Mouse (Mus musculus): Measurements from ENCODE around the gene Vopp1.

Vopp1 gene

GRCm38 (mm10) chr6:57782658-57783057 lies 42.3 kb downstream of the Vopp1 start:
- DNase-seq: no peak

DNA sequence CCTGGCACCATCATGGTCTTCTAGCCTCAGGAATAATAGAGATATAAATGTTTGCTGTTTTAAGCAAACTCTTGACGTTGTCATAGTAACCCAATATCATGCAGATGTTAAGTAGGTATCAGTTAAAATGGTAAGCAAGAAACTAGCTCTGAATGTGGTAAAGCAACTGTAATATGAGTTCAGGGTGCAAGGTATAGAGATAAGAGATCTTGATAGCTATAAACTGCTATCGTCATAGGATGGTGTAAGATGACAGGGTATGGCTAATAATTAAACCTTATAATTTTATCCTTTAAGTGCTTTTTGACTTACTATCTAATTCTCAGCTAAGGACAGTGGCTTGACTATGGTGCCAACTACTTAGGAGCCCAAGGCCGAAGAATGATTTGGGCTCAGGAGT lies 44.6 kb downstream of the Vopp1 start:
- DNase-seq: no peak

DNA sequence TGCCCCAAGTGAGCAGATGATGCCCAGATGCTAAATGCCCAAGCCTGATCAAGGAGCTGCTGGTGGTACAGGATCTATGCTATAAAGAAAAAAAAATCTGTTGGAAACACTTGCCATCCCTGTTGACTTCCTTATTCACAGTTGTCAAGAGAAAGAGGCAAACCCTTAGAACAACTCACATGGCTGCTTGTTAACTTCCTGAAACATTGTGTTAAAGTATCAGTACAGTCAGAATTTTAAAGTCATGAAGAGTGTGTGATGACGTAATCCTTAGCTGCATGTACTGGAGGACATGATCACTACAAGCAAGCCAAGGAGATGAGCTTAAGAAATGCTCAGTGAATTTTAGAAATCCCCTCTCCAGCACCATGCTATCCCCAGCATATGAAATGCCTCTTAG lies 51.2 kb downstream of the Vopp1 start:
- DNase-seq: no peak

- DNase-seq: no peak
Measured at GRCm38 (mm10) chr6:57770467-57771190, 54.3 kb downstream of the Vopp1 start.

GRCm38 (mm10) chr6:57768948-57769525 lies 55.9 kb downstream of the Vopp1 start:
- DNase-seq: no peak

DNA sequence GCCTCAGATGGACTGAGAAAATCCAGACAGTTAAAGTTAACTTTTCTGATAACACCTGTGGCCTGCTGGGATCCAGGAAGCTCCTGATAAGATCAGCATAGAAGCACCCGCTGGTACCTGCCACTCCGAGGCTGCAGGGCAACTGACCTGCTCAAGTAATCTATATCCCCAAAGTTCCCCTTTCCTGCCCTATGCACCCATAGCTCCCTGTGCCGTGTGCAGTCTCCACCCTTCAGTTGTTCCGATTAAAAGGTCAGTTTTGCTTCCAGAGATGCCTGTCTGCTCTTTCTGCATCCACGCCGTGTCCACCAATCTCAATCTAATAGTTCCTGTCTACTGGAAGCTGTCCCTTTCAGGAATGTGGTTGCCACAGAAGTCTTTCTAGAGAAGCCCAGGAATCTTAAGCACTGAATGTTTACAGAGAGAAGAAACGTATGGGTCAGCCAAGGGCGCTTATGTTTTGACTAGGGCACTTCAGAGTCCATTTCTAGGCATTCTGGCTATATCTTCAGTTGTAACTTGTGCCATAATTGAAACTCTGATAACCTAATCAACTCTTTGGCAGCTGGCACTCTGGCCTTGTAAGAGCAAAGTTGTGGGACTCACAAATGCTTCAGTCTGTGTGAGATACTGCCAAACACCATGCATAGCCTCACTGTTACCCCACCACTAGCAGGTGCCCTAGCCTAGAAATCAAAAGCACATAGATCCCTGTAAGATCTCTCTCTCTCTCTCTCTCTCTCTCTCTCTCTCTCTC lies 57.7 kb downstream of the Vopp1 start:
- DNase-seq: no peak

DNA sequence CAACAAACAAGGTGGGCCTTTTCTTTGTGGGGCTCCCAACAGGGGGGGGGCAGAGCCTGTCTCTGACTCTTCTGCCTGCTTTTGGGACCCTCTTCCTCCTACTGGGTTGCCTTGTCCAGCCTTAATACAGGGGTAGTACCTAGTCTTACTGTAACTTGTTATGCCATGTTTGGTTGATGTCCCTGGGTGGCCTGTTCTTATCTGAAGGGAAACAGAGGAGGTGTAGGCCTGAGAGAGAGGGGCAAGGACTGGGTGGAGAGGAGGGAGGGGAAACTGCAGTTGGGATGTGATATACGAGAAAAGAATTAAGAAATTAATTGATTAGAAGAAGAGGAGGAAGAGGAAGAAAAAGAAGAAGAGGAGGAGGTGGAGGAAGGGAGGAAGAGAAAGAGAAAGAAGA lies 58.7 kb downstream of the Vopp1 start:
- DNase-seq: no peak

DNA sequence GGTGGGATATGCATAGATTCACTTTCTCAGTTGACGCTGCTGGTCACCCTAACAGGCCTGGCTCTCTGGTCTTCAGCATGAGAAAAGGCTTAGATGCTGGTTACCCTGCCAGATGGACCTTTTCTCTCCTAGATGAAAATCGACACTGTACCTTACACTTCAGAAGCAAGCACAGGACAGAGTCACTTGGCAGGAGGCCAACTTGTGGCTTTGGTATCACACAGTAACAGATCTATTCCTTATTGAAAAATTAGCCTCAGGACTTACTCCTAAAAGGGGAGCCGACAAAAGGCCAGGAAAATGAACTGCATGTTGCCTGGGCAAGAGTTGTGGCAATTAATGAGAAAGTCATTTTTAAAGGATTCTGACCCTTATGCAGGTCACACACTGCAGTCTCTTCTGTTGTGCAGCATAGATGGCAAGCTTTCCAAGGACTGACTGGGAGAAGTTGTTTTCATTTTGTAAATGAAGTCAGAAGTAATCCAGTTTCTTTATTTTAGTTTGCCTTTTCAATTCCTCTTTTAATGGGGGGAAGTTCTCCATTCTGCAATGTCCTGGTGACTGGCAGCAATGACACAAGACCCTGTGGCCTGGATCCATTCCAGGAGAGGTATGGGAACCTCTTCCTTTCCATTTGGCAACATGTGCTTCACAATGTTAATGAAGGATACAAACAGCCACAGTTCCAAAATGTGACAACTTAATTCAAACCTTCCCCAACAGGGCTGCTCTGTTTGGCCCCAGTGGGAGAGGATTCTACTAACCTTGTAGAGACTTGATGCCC lies 59.7 kb downstream of the Vopp1 start:
- DNase-seq: peak; percentile 9

- DNase-seq: no peak
Measured at GRCm38 (mm10) chr6:57763054-57763453, 61.9 kb downstream of the Vopp1 start.

GRCm38 (mm10) chr6:57753962-57754759 lies 70.8 kb downstream of the Vopp1 start:
- no peak for DNase-seq

- DNase-seq: no peak
Measured at GRCm38 (mm10) chr6:57745748-57746129, 79.2 kb downstream of the Vopp1 start.

- no peak for DNase-seq
Measured at GRCm38 (mm10) chr6:57744974-57745747, 79.8 kb downstream of the Vopp1 start.

GRCm38 (mm10) chr6:57744123-57744522 lies 80.8 kb downstream of the Vopp1 start:
- no peak for DNase-seq

- DNase-seq: no peak
Measured at GRCm38 (mm10) chr6:57743333-57743732, 81.6 kb downstream of the Vopp1 start.

- no peak for DNase-seq
Measured at GRCm38 (mm10) chr6:57742749-57743148, 82.2 kb downstream of the Vopp1 start.

GRCm38 (mm10) chr6:57721347-57721746 lies 103.6 kb downstream of the Vopp1 start:
- no peak for DNase-seq

DNA sequence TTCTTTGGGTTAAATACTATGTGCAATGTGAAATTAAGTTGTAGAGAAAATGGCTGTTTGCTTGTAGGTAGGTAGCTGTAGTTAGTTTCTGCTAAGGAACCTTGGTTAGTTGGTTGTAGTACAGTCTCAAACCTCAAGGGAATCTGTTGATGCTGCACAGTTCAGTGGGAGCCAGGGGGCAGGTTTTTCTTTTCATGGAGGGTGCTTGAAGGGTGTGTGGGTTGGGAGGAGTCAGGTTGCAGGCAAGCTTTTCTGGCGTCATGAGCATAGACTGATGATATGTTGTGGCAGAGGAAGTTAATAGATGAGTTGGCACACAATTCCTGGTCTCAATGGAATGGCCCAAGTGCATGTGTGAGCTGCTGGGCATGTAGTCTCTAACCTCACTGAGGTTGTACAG lies 113.2 kb downstream of the Vopp1 start:
- no peak for DNase-seq

DNA sequence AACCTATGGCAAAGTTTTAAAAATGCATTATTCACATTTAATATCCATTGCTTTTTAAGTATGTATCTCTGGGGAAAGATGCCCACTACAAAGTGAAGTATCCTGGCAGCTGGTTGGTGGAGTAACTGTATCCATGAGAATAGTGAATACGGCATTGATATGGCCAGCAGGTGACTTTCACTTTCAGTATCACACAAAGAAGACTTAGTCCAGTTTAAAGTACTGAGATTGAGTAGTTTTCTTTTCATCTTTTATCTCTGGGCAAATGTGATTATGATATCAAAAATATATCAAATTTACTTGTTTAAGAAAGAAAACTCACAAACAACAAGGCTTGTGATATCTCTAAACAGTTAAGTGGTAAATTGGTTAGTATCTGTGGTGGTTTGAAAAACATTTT lies 118.2 kb downstream of the Vopp1 start:
- no peak for DNase-seq

DNA sequence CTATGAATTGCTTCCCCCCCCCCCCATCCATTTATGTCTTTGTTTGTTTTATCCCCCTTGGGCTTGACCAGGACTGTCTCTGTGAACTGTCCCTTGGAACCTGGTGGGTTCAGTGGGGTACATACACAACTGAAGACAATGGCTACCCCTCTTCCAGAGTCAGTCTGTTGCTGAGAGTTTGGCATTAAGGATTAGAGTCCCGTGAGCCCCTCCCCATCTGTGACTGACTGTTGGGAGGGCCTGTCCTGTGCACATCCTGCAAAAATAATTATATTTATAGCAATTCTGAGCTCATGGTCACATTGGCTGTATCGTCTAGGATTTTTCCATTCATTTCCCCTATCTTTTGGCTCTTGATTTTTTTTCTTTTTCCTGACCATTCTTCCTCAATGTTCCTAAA lies 121.3 kb downstream of the Vopp1 start:
- DNase-seq: no peak

DNA sequence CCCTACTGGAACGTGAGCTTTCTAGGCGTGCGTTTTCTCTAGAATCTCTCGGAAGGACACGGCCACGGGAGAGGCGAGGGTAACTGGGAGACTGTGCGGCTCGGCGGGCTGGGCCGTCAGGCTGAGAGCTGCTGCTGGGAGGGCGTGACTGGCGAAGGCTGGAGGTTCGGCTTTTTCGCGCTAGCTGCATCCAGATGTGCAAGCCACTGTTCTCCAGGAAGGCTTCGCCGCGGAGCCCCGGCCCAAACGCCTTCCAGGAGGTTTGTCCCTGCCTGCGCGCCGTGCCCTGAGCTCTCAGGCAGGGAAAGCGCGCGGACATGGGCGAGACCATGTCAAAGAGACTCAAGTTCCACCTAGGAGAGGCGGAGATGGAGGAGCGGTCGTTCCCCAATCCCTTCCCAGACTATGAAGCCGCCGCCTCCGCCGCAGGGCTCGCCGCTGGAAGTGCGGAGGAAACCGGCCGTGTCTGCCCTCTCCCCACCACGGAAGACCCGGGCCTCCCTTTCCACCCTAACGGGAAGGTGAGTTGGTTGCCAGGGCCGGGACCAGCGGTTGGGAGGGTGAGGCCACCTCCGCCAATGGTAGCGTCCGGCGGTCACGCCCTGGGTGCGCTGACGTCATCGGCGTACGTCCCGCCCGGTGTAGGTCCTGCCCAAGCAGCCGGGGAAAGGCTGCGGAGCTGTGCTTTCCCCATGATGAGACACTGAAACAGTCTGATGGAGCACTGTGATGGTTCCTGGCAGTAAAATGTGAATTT lies 122.0 kb downstream of the Vopp1 start:
- DNase-seq: peak; percentile 94

DNA sequence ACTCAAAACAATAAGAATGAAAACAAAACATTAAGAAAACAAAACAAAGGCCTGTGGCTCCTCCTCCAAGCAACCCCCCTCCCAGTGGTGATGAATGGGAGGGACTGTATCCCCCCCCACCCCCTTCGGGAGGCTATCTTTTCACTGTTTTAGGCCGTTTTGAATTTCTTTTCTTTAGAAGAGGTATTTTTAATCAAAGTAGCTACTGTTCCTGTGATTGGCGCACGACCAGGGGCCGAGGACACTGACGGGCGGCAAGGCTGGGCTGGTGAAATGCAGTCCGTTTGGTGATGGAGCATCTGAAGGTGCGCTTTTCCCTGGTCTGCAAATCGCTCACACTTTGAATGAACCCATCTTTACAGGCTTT lies 122.6 kb downstream of the Vopp1 start, which contains the start of gene Lancl2:
TSS of gene Lancl2 (plus strand) at position 165 of the 367 bp plus-strand sequence.
- peak; percentile 44 for DNase-seq
